Mouse (Mus musculus): ENCODE measurements around the gene Zfp790. TPM values are rescaled to one million over a fixed set of nuclear protein-coding genes. Genes with fewer than 3 reads are reported as not detected.

Zfp790 gene
- polyA plus RNA-seq (2014; fragmentation: Nextera tagmentation; extraction: Ambion mirVana) = 10.4 and 12.0 TPM in 2 replicates

DNA sequence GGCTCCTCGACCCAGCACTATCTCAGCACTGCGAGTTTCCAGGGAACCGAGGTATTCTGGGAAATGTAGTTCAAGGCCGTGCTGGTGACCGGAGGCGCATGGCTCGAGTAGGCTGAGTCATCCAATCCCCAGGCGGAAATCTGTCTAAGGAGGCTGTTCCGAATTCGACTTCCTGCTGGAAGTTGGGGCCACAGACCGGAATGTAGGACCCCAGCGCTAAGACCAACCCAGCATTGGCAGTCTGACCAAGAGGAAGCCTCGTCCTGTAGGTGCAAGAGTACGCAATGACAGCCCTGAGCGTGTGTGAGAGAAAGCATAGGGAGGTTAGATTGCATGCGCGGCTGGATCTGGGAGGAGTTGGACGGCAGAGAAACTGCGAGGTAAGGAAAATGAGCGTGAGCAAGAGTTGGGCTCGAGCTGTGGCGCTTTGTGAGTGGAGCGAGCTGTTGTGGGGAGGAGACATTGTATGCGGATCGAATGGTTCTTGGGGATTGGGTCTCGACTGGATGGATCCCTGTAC is at the start of gene Zfp790:
Zfp790 (plus strand) TSS at position 205 of the 520 bp plus-strand sequence.
- Histone ChIP-seq H3K27me3 (ENCODE audit: control insufficient read depth, insufficient read depth, low read length) (no peaks in the 10 kb centered on the region), H3K36me3 (ENCODE audit: control insufficient read depth, insufficient read depth, low read length) (0 out of 2 replicates have a peak, but pooled peaks cover 3% of the 10 kb centered on the region), H3K4me1 (ENCODE audit: control insufficient read depth in 2 of 2, insufficient read depth in 2 of 2, low read length in 2 of 2) (peaks cover 3 to 31% of the 10 kb centered on the region in 2 experiments), H3K4me2 (ENCODE audit: low read length) (peak within 1 kb of the TSS; percentile 92), H3K27ac (replicated peaks in 1 of 2; ENCODE audit: control insufficient read depth in 1 of 2, insufficient read depth in 1 of 2, low read depth in 2 of 2, low read length in 2 of 2) (peak within 1 kb of the TSS; percentile 85 to 96), H3K4me3 (ENCODE audit: control insufficient read depth in 1 of 2, insufficient read depth in 1 of 2, low read depth in 1 of 2, low read length in 2 of 2) (peak within 1 kb of the TSS; percentile 57 to 93), H3K9me3 (ENCODE audit: control insufficient read depth, low read length) (no peaks in the 10 kb centered on the region), H3K9ac (ENCODE audit: low read length) (peak within 1 kb of the TSS; percentile 86)
- WGBS = under 1% methylated on average over 26 of the region's 26 CpGs
- ATAC-seq (ENCODE audit: insufficient number of reproducible peaks, insufficient read depth, low FRiP score, low read depth) = peak; percentile 92

DNA sequence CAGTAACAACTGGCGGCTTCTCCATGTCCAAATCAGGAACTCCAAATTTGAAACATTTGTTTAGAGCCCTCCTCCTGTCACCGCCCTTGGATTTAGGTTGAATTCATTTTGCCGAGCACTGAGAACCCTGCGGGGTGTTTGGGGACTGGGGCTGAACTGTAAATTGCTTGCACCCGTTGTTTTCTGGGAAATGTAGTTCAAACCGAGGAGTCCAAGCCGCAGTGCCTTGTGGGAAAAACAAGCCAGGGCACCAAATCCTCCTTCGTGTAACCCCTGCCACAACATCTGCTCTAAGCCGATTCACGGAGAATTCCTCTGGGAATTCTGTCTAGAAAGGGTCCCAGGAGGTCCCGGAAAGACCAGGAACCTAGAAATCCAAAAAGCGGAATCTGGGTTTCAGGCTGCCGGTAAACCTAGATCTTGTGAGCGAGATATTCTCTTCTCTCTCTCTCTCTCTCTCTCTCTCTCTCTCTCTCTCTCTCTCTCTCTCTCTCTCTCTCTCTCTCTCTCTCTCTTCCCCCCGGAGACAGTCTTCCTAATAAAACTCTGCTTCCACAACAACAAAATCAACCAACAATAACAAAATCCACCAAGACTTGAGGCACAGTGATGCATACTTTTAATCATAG is 48.7 kb upstream of the Zfp790 start:
- ATAC-seq (ENCODE audit: insufficient number of reproducible peaks, insufficient read depth, low FRiP score, low read depth) = peak; percentile 26; the same call in 1 of the 2 replicates
- 1% methylated on average over 15 of the region's 15 CpGs for WGBS
- H3K4me1 ChIP-seq (ENCODE audit: control insufficient read depth in 2 of 2, insufficient read depth in 2 of 2, low read length in 2 of 2) = peaks cover 0 to 12% of the 10 kb centered on the region in 2 experiments; a peak in 2 of 4 replicates
- peak overlapping the region; percentile 62 to 78; a peak in 3 of 4 replicates for H3K27ac ChIP-seq (replicated peaks in 1 of 2; ENCODE audit: control insufficient read depth in 1 of 2, insufficient read depth in 1 of 2, low read depth in 2 of 2, low read length in 2 of 2)
- peaks cover 12% of the 10 kb centered on the region for H3K36me3 ChIP-seq (ENCODE audit: control insufficient read depth, insufficient read depth, low read length)
- no peaks in the 10 kb centered on the region for H3K27me3 ChIP-seq (ENCODE audit: control insufficient read depth, insufficient read depth, low read length)
- peak overlapping the region; percentile 73 for H3K9ac ChIP-seq (ENCODE audit: low read length)
- H3K9me3 ChIP-seq (ENCODE audit: control insufficient read depth, low read length) = no peaks in the 10 kb centered on the region
- peak overlapping the region; percentile 82 for H3K4me2 ChIP-seq (ENCODE audit: low read length)
- peak overlapping the region; percentile 57 to 74 for H3K4me3 ChIP-seq (ENCODE audit: control insufficient read depth in 1 of 2, insufficient read depth in 1 of 2, low read depth in 1 of 2, low read length in 2 of 2)

DNA sequence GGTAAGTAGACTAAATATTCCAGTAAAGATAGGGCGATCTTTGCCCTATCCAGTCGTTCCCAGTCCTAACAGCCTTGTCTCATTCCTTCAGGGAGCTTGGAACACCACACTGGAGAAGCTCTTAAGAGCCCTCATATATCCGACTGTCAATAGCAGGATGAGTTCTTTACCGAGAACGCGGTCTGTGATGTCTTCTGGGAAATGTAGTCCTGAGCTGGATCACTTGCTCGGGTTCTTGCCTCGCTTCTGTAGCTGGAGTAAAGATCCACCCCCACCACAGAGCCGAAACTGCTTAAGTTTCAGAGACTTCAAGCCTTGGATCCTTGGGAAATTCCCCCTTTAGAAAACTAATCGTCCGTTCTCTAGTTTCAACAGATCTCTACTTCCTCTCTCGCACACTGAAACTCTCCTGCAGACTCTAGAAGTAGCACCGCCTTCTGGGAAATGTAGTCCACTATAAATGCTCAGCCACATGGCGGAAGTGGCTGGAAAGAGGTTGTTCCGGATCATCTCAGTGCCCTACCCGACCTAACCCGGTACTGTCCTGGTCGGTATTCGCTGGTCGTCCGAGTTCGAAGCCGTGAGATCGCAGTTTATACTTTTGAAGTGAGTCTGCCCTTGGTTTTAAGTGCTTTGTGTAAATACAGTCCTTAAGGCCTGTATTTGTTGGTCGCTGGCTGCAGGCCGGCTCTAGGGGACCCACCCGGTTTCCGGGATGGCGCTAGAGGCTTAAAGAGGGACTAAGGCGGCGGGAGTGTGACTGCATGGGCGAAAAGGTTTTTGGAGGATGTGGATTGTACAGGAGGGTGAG is 47.6 kb upstream of the Zfp790 start, which contains the start of gene Zfp84:
Zfp84 (plus strand) TSS at position 463 of the 811 bp plus-strand sequence.
- Histone ChIP-seq H3K4me2 (ENCODE audit: low read length) (peak within 1 kb of the TSS; percentile 82), H3K27ac (replicated peaks in 1 of 2; ENCODE audit: control insufficient read depth in 1 of 2, insufficient read depth in 1 of 2, low read depth in 2 of 2, low read length in 2 of 2) (peak within 1 kb of the TSS; percentile 78 to 91), H3K9ac (ENCODE audit: low read length) (peak within 1 kb of the TSS; percentile 79), H3K27me3 (ENCODE audit: control insufficient read depth, insufficient read depth, low read length) (no peaks in the 10 kb centered on the region), H3K36me3 (ENCODE audit: control insufficient read depth, insufficient read depth, low read length) (peaks cover 22% of the 10 kb centered on the region), H3K4me3 (ENCODE audit: control insufficient read depth in 1 of 2, insufficient read depth in 1 of 2, low read depth in 1 of 2, low read length in 2 of 2) (peak within 1 kb of the TSS; percentile 74 to 92), H3K9me3 (ENCODE audit: control insufficient read depth, low read length) (no peaks in the 10 kb centered on the region), H3K4me1 (ENCODE audit: control insufficient read depth in 2 of 2, insufficient read depth in 2 of 2, low read length in 2 of 2) (peaks cover 2 to 12% of the 10 kb centered on the region in 2 experiments; a peak in 2 of 4 replicates)
- WGBS = under 1% methylated on average over 32 of the region's 32 CpGs
- peak; percentile 89 for ATAC-seq (ENCODE audit: insufficient number of reproducible peaks, insufficient read depth, low FRiP score, low read depth)

DNA sequence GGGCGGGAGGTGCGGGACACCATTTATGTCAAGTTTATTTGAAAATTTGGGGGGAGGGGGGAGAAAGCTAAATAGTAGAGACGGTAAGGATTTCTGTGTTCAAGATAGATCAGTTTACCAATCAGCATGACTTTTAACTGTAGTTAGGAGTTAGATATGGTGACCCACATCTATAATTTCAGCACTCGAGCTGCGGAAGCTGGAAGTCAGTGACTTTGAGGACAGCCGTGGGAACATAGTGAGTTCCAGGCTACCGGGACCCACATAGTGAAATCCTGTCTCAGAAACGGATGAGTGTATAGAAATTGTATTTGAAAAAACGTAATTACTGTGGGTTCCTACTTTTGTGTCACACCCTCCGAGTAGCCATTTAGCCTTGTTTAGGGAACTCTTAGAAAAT is 46.9 kb upstream of the Zfp790 start:
- WGBS = 4% methylated on average over 10 of the region's 10 CpGs
- Histone ChIP-seq H3K36me3 (ENCODE audit: control insufficient read depth, insufficient read depth, low read length) (peaks cover 28% of the 10 kb centered on the region), H3K4me3 (ENCODE audit: control insufficient read depth in 1 of 2, insufficient read depth in 1 of 2, low read depth in 1 of 2, low read length in 2 of 2) (peak overlapping the region; percentile 74 to 92), H3K27ac (replicated peaks in 1 of 2; ENCODE audit: control insufficient read depth in 1 of 2, insufficient read depth in 1 of 2, low read depth in 2 of 2, low read length in 2 of 2) (peak overlapping the region; percentile 72 to 78; a peak in 3 of 4 replicates), H3K9me3 (ENCODE audit: control insufficient read depth, low read length) (no peaks in the 10 kb centered on the region), H3K4me2 (ENCODE audit: low read length) (peak overlapping the region; percentile 82), H3K27me3 (ENCODE audit: control insufficient read depth, insufficient read depth, low read length) (no peaks in the 10 kb centered on the region), H3K9ac (ENCODE audit: low read length) (peak overlapping the region; percentile 79), H3K4me1 (ENCODE audit: control insufficient read depth in 2 of 2, insufficient read depth in 2 of 2, low read length in 2 of 2) (peaks cover 4 to 12% of the 10 kb centered on the region in 2 experiments; a peak in 3 of 4 replicates)
- no peak for ATAC-seq (ENCODE audit: insufficient number of reproducible peaks, insufficient read depth, low FRiP score, low read depth)

DNA sequence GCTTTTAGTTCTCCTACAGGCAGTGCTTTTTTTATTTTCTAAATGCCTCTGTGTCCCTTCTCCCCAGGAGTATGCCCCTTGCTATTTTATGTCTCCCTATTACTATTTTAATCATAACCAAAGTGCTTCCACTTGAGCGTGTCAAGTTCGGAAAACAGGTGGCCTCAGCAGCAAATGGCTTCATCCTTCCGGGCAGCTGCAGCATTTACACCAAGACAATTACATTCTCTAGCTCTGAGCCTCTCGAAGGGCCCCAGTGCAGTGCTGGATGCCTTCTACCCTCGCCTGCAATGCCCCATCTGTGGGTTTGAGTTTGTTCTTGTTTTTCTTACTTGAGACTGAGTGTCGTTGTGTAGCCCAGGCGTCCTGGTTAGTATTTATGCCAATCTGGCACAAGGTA is 42.4 kb upstream of the Zfp790 start:
- Histone ChIP-seq H3K4me3 (ENCODE audit: control insufficient read depth in 1 of 2, insufficient read depth in 1 of 2, low read depth in 1 of 2, low read length in 2 of 2) (no peak overlapping the region), H3K36me3 (ENCODE audit: control insufficient read depth, insufficient read depth, low read length) (peaks cover 74% of the 10 kb centered on the region), H3K9ac (ENCODE audit: low read length) (no peak overlapping the region), H3K27me3 (ENCODE audit: control insufficient read depth, insufficient read depth, low read length) (no peaks in the 10 kb centered on the region), H3K4me1 (ENCODE audit: control insufficient read depth in 2 of 2, insufficient read depth in 2 of 2, low read length in 2 of 2) (peaks cover 4 to 14% of the 10 kb centered on the region in 2 experiments; a peak in 3 of 4 replicates), H3K4me2 (ENCODE audit: low read length) (no peak overlapping the region), H3K9me3 (ENCODE audit: control insufficient read depth, low read length) (peaks cover 3% of the 10 kb centered on the region; the same call in 1 of the 2 replicates), H3K27ac (replicated peaks in 1 of 2; ENCODE audit: control insufficient read depth in 1 of 2, insufficient read depth in 1 of 2, low read depth in 2 of 2, low read length in 2 of 2) (peak overlapping the region; percentile 5 to 51; a peak in 2 of 4 replicates)
- ATAC-seq (ENCODE audit: insufficient number of reproducible peaks, insufficient read depth, low FRiP score, low read depth) = no peak
- WGBS = 60% methylated on average over 7 of the region's 7 CpGs

- 96% methylated on average over 3 of the region's 3 CpGs for WGBS
- H3K4me3 ChIP-seq (ENCODE audit: control insufficient read depth in 1 of 2, insufficient read depth in 1 of 2, low read depth in 1 of 2, low read length in 2 of 2) = no peak overlapping the region
- H3K36me3 ChIP-seq (ENCODE audit: control insufficient read depth, insufficient read depth, low read length) = peaks cover 82% of the 10 kb centered on the region
- no peak overlapping the region for H3K9ac ChIP-seq (ENCODE audit: low read length)
- no peaks in the 10 kb centered on the region for H3K27me3 ChIP-seq (ENCODE audit: control insufficient read depth, insufficient read depth, low read length)
- H3K4me1 ChIP-seq (ENCODE audit: control insufficient read depth in 2 of 2, insufficient read depth in 2 of 2, low read length in 2 of 2) = peaks cover 4 to 9% of the 10 kb centered on the region in 2 experiments; a peak in 3 of 4 replicates
- peaks cover 3% of the 10 kb centered on the region; the same call in 1 of the 2 replicates for H3K9me3 ChIP-seq (ENCODE audit: control insufficient read depth, low read length)
- H3K27ac ChIP-seq (replicated peaks in 1 of 2; ENCODE audit: control insufficient read depth in 1 of 2, insufficient read depth in 1 of 2, low read depth in 2 of 2, low read length in 2 of 2) = no peak overlapping the region
- ATAC-seq (ENCODE audit: insufficient number of reproducible peaks, insufficient read depth, low FRiP score, low read depth) = no peak
- no peak overlapping the region for H3K4me2 ChIP-seq (ENCODE audit: low read length)
Observed at GRCm38 (mm10) chr7:29774371-29774770, 41.5 kb upstream of the Zfp790 start.

GRCm38 (mm10) chr7:29776568-29776967 is 39.3 kb upstream of the Zfp790 start:
- Histone ChIP-seq H3K27ac (replicated peaks in 1 of 2; ENCODE audit: control insufficient read depth in 1 of 2, insufficient read depth in 1 of 2, low read depth in 2 of 2, low read length in 2 of 2) (no peak overlapping the region), H3K4me2 (ENCODE audit: low read length) (no peak overlapping the region), H3K36me3 (ENCODE audit: control insufficient read depth, insufficient read depth, low read length) (peaks cover 77% of the 10 kb centered on the region), H3K4me3 (ENCODE audit: control insufficient read depth in 1 of 2, insufficient read depth in 1 of 2, low read depth in 1 of 2, low read length in 2 of 2) (no peak overlapping the region), H3K9me3 (ENCODE audit: control insufficient read depth, low read length) (peaks cover 3% of the 10 kb centered on the region; the same call in 1 of the 2 replicates), H3K9ac (ENCODE audit: low read length) (no peak overlapping the region), H3K27me3 (ENCODE audit: control insufficient read depth, insufficient read depth, low read length) (no peaks in the 10 kb centered on the region), H3K4me1 (ENCODE audit: control insufficient read depth in 2 of 2, insufficient read depth in 2 of 2, low read length in 2 of 2) (peaks cover 4 to 5% of the 10 kb centered on the region in 2 experiments; a peak in 2 of 4 replicates)
- no peak for ATAC-seq (ENCODE audit: insufficient number of reproducible peaks, insufficient read depth, low FRiP score, low read depth)
- WGBS = 94% methylated on average over 19 of the region's 19 CpGs
